ENCODE assay signal across 33 mouse cellular contexts in the genomic region with DNA sequence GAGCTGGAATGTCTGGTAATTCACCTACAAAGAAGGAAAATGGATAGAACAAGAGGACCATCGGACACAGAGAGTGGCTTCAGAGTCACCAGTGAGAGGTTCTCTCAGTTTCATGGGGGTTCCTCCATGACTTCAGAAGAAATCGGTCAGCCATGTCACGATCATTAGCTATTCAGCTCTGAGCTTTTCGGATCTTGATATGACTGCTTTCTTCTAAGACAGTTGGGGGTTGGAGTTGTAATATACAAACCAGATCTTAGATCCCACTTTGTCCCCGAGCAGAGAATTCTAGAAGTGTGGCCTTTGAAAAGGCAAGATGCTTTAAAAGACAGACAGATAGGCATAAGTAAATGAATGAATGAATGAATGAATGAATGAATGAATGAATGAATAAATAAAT.
"Had no signal": no experiment of that assay in that cellular context is flagged by ENCODE, and none has a peak within 500 bp of the region (broad histone marks: within the 10 kb centered on the region; RNA-seq: fewer than 3 reads in every experiment).

No protein-coding gene starts in this region.

- H3K4me2 ChIP-seq: heart, embryonic 11.5 days; heart, embryonic 12.5 days; heart, embryonic 13.5 days; heart, embryonic 15.5 days; hindbrain, embryonic 12.5 days; hindbrain, embryonic 13.5 days; hindbrain, embryonic 14.5 days; hindbrain, embryonic 15.5 days; kidney, embryonic 15.5 days had no signal

- DNase-seq: heart, postnatal 10 days; heart, postnatal 14 days; heart, postnatal 36 days; heart, postnatal 4 days; kidney, adult 11 months; kidney, adult 18-20 months; kidney, adult 2 months; kidney, adult 8-10 months; kidney, adult 9 months; kidney, postnatal 10 days; kidney, postnatal 14 days; kidney, postnatal 25 days; kidney, postnatal 36 days; kidney, postnatal 4 days; layer of hippocampus, adult 9-11 months; layer of hippocampus, postnatal 36 days had no signal

- H3K9me3 ChIP-seq: heart, embryonic 10.5 days; heart, embryonic 12.5 days; heart, embryonic 13.5 days; heart, embryonic 15.5 days; hindbrain, embryonic 12.5 days; hindbrain, embryonic 13.5 days; hindbrain, embryonic 15.5 days; kidney, embryonic 15.5 days had no signal

- H3K36me3 ChIP-seq: heart, embryonic 10.5 days; heart, embryonic 12.5 days; heart, embryonic 13.5 days; heart, embryonic 15.5 days; hindbrain, embryonic 12.5 days; hindbrain, embryonic 13.5 days; hindbrain, embryonic 15.5 days; kidney, embryonic 15.5 days had no signal

- H3K4me3 ChIP-seq: heart, embryonic 10.5 days; heart, embryonic 12.5 days; heart, embryonic 13.5 days; heart, embryonic 15.5 days; hindbrain, embryonic 12.5 days; hindbrain, embryonic 13.5 days; hindbrain, embryonic 15.5 days; kidney, embryonic 15.5 days; layer of hippocampus, adult 2 months; left cerebral cortex, adult 2 months had no signal

- H3K4me1 ChIP-seq: heart, embryonic 13.5 days; heart, embryonic 15.5 days had no signal

- H3K27ac ChIP-seq: heart, embryonic 10.5 days; heart, embryonic 13.5 days; heart, embryonic 15.5 days; hindbrain, embryonic 12.5 days; hindbrain, embryonic 13.5 days; hindbrain, embryonic 14.5 days; hindbrain, embryonic 15.5 days; hindbrain, postnatal 0 days; kidney, embryonic 15.5 days; kidney, postnatal 0 days; layer of hippocampus, adult 2 months; left cerebral cortex, adult 2 months had no signal

- H3K9ac ChIP-seq: heart, embryonic 12.5 days; heart, embryonic 13.5 days; heart, embryonic 15.5 days; hindbrain, embryonic 12.5 days; hindbrain, embryonic 13.5 days; hindbrain, embryonic 14.5 days; hindbrain, embryonic 15.5 days; kidney, embryonic 15.5 days had no signal

- ATAC-seq: hindbrain, postnatal 0 days; inflammation-experienced regulatory T-cells, adult 6 months; intestine, embryonic 16.5 days; intestine, postnatal 0 days had no signal
